Mouse (Mus musculus): Measurements from ENCODE around the gene Irgm2. TPM values are rescaled to one million over a fixed set of nuclear protein-coding genes. Genes with fewer than 3 reads are reported as not detected.
"Not testable (repeated sequence)": the region's sequence is repeated elsewhere in the genome, so short reads cannot be mapped to it uniquely, and the experiment has no call there.

Gene Irgm2
- polyA plus RNA-seq, 1 experiment = 0.01 TPM

DNA sequence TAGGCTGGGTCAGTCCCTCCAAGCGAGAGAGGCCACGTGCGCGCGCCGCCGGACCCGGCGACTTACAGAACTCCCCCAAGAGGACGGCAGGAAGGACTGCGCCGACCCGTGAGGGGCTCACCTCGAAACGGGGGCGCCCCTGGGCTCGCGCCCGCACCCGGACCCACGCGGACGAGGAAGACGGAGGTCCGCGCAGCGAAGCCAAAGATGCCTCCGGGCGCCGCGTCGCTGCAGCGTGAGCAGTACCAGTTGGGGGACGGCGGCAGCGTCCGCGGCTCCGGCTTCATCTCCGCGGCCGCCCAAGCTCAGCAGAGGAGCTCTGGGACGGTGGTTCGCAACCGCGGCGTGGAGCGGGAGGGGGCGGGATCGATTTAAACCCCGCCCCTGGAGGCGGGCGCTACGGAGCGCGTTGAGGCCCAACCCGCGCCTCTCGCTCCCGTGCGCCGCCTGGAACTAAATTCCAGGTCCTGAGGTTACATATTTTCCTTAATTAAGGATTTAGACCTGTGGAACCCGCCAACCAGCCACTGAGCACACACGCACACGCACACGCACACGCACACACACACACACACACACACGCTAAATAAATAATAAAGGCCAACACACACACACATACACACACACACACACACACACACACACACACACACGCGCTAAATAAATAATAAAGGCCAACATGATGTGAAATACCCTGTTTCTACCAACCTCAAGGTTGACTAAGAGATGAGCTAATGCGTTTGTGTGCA is 31.1 kb upstream of the Irgm2 start, which contains the start of gene Gemin5:
TSS of gene Gemin5 (minus strand) at position 373 of the 749 bp plus-strand sequence.
- peak within 1 kb of the TSS; percentile 89 for H3K4me3 ChIP-seq (ENCODE audit: insufficient read depth, poor library complexity, severe bottlenecking)
- H3ac ChIP-seq (ENCODE audit: control insufficient read depth, insufficient read length, low read depth) = peak within 1 kb of the TSS; percentile 84
- H3K79me2 ChIP-seq (ENCODE audit: control insufficient read depth, insufficient read depth) = peaks cover 60% of the 10 kb centered on the region
- peaks cover 34% of the 10 kb centered on the region for H3K79me3 ChIP-seq (ENCODE audit: low read depth)
- H3K36me3 ChIP-seq (ENCODE audit: control insufficient read depth, insufficient read depth) = peaks cover 43% of the 10 kb centered on the region
- no peaks in the 10 kb centered on the region for H3K27me3 ChIP-seq (ENCODE audit: control insufficient read depth, insufficient read depth, insufficient read length)
- TF ChIP-seq CTCF (IDR thresholded peaks at IDR 0.05; ENCODE audit: control insufficient read depth, insufficient read depth, insufficient read length) = no peak
- no peak for TF ChIP-seq MYOD1 (IDR thresholded peaks at IDR 0.05; ENCODE audit: control insufficient read depth, insufficient read length, low read depth)
- TF ChIP-seq FOSL1 (IDR thresholded peaks at IDR 0.05; ENCODE audit: insufficient read depth, low read length, poor library complexity, severe bottlenecking) = no peak
- TF ChIP-seq CEBPB (IDR thresholded peaks at IDR 0.05; ENCODE audit: low read depth) = peak; percentile 43
- no peak for TF ChIP-seq MYOG (IDR thresholded peaks at IDR 0.05; ENCODE audit: control insufficient read depth, extremely low read depth, insufficient read length)
- TF ChIP-seq USF1 (IDR thresholded peaks at IDR 0.05; ENCODE audit: low read depth) = peak; percentile 23
- peak; percentile 59 for TF ChIP-seq MAX (IDR thresholded peaks at IDR 0.05)

GRCm38 (mm10) chr11:58169666-58170065 is 29.8 kb upstream of the Irgm2 start:
- TF ChIP-seq CEBPB (IDR thresholded peaks at IDR 0.05; ENCODE audit: low read depth) = no peak
- no peak for TF ChIP-seq CTCF (IDR thresholded peaks at IDR 0.05; ENCODE audit: control insufficient read depth, insufficient read depth, insufficient read length)
- no peak for TF ChIP-seq USF1 (IDR thresholded peaks at IDR 0.05; ENCODE audit: low read depth)
- TF ChIP-seq MYOG (IDR thresholded peaks at IDR 0.05; ENCODE audit: control insufficient read depth, extremely low read depth, insufficient read length) = no peak
- TF ChIP-seq FOSL1 (IDR thresholded peaks at IDR 0.05; ENCODE audit: insufficient read depth, low read length, poor library complexity, severe bottlenecking) = no peak
- no peak for TF ChIP-seq MYOD1 (IDR thresholded peaks at IDR 0.05; ENCODE audit: control insufficient read depth, insufficient read length, low read depth)
- no peak for TF ChIP-seq MAX (IDR thresholded peaks at IDR 0.05)
- Histone ChIP-seq H3K79me3 (ENCODE audit: low read depth) (peaks cover 34% of the 10 kb centered on the region), H3ac (ENCODE audit: control insufficient read depth, insufficient read length, low read depth) (no peak overlapping the region), H3K79me2 (ENCODE audit: control insufficient read depth, insufficient read depth) (peaks cover 58% of the 10 kb centered on the region), H3K27me3 (ENCODE audit: control insufficient read depth, insufficient read depth, insufficient read length) (no peaks in the 10 kb centered on the region), H3K4me3 (ENCODE audit: insufficient read depth, poor library complexity, severe bottlenecking) (no peak overlapping the region), H3K36me3 (ENCODE audit: control insufficient read depth, insufficient read depth) (peaks cover 42% of the 10 kb centered on the region)

DNA sequence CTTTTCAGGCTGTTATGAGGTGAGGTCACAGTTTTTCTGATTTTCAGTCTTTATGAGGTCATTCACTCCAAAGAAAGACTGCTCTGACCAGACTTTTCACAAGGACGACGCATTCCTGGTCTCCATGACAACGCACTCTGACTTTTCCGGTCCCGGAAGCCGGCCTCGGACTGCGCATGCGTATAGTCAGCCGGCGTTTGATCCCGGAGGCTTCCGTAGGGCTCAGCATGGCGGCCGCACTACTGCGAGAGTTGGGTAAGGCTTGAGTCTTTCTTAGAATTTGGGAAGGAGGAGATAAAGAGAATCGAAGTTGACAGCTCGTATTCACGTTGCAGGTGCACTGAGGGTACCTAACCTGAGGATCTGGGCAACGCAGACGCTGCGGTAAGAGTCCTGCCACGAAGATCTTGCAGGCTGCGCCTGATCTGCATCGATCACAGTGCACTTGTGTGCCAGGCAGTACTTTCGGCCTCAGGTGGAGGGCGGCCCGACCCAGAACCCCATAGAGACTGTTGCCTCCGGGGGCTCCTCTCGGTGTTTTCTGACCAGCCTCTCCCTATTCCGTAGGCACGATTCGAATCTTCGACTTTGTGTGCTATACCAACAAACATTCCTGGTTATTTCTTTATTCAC is 27.8 kb upstream of the Irgm2 start, which contains the start of gene Mrpl22:
TSS of gene Mrpl22 (plus strand) at position 203 of the 633 bp plus-strand sequence.
- Histone ChIP-seq H3K79me2 (ENCODE audit: control insufficient read depth, insufficient read depth) (peaks cover 39% of the 10 kb centered on the region), H3K36me3 (ENCODE audit: control insufficient read depth, insufficient read depth) (peaks cover 42% of the 10 kb centered on the region), H3ac (ENCODE audit: control insufficient read depth, insufficient read length, low read depth) (peak within 1 kb of the TSS; percentile 81), H3K79me3 (ENCODE audit: low read depth) (peaks cover 22% of the 10 kb centered on the region), H3K4me3 (ENCODE audit: insufficient read depth, poor library complexity, severe bottlenecking) (peak within 1 kb of the TSS; percentile 99), H3K27me3 (ENCODE audit: control insufficient read depth, insufficient read depth, insufficient read length) (no peaks in the 10 kb centered on the region)
- TF ChIP-seq CTCF (IDR thresholded peaks at IDR 0.05; ENCODE audit: control insufficient read depth, insufficient read depth, insufficient read length) (no peak), MAX (IDR thresholded peaks at IDR 0.05) (peak; percentile 81), MYOD1 (IDR thresholded peaks at IDR 0.05; ENCODE audit: control insufficient read depth, insufficient read length, low read depth) (no peak), CEBPB (IDR thresholded peaks at IDR 0.05; ENCODE audit: low read depth) (no peak), USF1 (IDR thresholded peaks at IDR 0.05; ENCODE audit: low read depth) (no peak), FOSL1 (IDR thresholded peaks at IDR 0.05; ENCODE audit: insufficient read depth, low read length, poor library complexity, severe bottlenecking) (no peak), MYOG (IDR thresholded peaks at IDR 0.05; ENCODE audit: control insufficient read depth, extremely low read depth, insufficient read length) (no peak)

DNA sequence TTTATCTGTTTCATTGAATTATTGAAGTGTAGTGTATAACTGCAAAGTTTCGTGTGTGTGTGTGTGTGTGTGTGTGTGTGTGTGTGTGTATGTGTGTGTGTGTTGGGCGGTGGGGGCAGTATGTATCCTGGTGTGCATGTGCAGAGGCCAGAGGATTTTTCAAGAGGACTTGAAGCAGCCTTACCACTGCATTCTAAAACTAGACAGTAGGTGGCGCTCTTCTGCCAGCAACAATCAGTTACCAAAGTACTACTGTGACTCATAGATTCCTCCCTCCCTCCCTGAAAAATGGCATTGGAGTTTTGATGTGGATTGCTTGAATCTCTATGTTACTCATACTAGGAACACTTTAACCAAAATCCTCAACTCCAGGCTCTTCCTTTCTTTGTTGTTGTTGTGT is 19.9 kb upstream of the Irgm2 start:
- Histone ChIP-seq H3K4me3 (ENCODE audit: insufficient read depth, poor library complexity, severe bottlenecking) (no peak overlapping the region), H3K27me3 (ENCODE audit: control insufficient read depth, insufficient read depth, insufficient read length) (no peaks in the 10 kb centered on the region), H3K79me3 (ENCODE audit: low read depth) (no peaks in the 10 kb centered on the region), H3K79me2 (ENCODE audit: control insufficient read depth, insufficient read depth) (no peaks in the 10 kb centered on the region), H3ac (ENCODE audit: control insufficient read depth, insufficient read length, low read depth) (no peak overlapping the region), H3K36me3 (ENCODE audit: control insufficient read depth, insufficient read depth) (peaks cover 54% of the 10 kb centered on the region)
- TF ChIP-seq MAX (IDR thresholded peaks at IDR 0.05) = no peak
- TF ChIP-seq MYOD1 (IDR thresholded peaks at IDR 0.05; ENCODE audit: control insufficient read depth, insufficient read length, low read depth) = no peak
- no peak for TF ChIP-seq MYOG (IDR thresholded peaks at IDR 0.05; ENCODE audit: control insufficient read depth, extremely low read depth, insufficient read length)
- TF ChIP-seq FOSL1 (IDR thresholded peaks at IDR 0.05; ENCODE audit: insufficient read depth, low read length, poor library complexity, severe bottlenecking) = no peak
- peak; percentile 47 for TF ChIP-seq CTCF (IDR thresholded peaks at IDR 0.05; ENCODE audit: control insufficient read depth, insufficient read depth, insufficient read length)

GRCm38 (mm10) chr11:58179986-58180385 is 19.4 kb upstream of the Irgm2 start:
- not testable (repeated sequence) for H3K27me3 ChIP-seq (ENCODE audit: control insufficient read depth, insufficient read depth, insufficient read length); H3K4me3 ChIP-seq (ENCODE audit: insufficient read depth, poor library complexity, severe bottlenecking); H3K79me2 ChIP-seq (ENCODE audit: control insufficient read depth, insufficient read depth); H3K79me3 ChIP-seq (ENCODE audit: low read depth); H3ac ChIP-seq (ENCODE audit: control insufficient read depth, insufficient read length, low read depth)
- peaks cover 50% of the 10 kb centered on the region for H3K36me3 ChIP-seq (ENCODE audit: control insufficient read depth, insufficient read depth)

Data from C2C12 (cell line).